In genomic region chr5:124244885-124245284, GRCm38 (mm10) we compare ENCODE assay signal across 22 mouse cellular contexts. TPM values are rescaled to one million over a fixed set of nuclear protein-coding genes. Genes with fewer than 3 reads are reported as not detected.
A peak's percentile ranks its signal among the peaks of the same experiment; 100 is the strongest.
DNase-seq lines count a peak whose midpoint lies in the region.
"Had no signal": no experiment of that assay in that cellular context is flagged by ENCODE, and none has a peak within 500 bp of the region (broad histone marks: within the 10 kb centered on the region; RNA-seq: fewer than 3 reads in every experiment).

No protein-coding gene starts in this region.

- H3K9me3 ChIP-seq in heart, embryonic 10.5 days = no peaks in the 10 kb centered on the region
- H3K9me3 ChIP-seq: embryonic facial prominence, embryonic 13.5 days; embryonic facial prominence, embryonic 15.5 days; forebrain, embryonic 10.5 days; forebrain, embryonic 12.5 days had no signal

- peak overlapping the region; percentile 53 for H3K27ac ChIP-seq in heart, embryonic 10.5 days
- peak overlapping the region; percentile 14 for H3K27ac ChIP-seq in brown adipose tissue, adult 24 weeks (replicated peaks; ENCODE audit: low read depth, low read length)
- H3K27ac ChIP-seq: embryonic facial prominence, embryonic 13.5 days; embryonic facial prominence, embryonic 15.5 days; forebrain, embryonic 10.5 days; forebrain, embryonic 12.5 days had no signal

- WGBS in heart, embryonic 10.5 days = 85% methylated on average over 7 of the region's 7 CpGs

- H3K36me3 ChIP-seq in heart, embryonic 10.5 days = peaks cover 36% of the 10 kb centered on the region
- H3K36me3 ChIP-seq: forebrain, embryonic 12.5 days had no signal

- H3K27me3 ChIP-seq in heart, embryonic 10.5 days (ENCODE audit: insufficient read depth, poor library complexity, severe bottlenecking) = no peaks in the 10 kb centered on the region
- H3K27me3 ChIP-seq: embryonic facial prominence, embryonic 13.5 days; embryonic facial prominence, embryonic 15.5 days had no signal

- intact Hi-C loops in heart, postnatal 36 days (cut with DNase I) = loop anchor here (5.0 kb wide), 1 partner anchor 38 kb away; no protein-coding TSS in a partner anchor
- intact Hi-C loops in heart, postnatal 10 days (cut with DNase I) = no loop called here

- H3K4me1 ChIP-seq in heart, embryonic 10.5 days = peaks cover 66% of the 10 kb centered on the region
- peaks cover 28% of the 10 kb centered on the region for H3K4me1 ChIP-seq in brown adipose tissue, adult 24 weeks (ENCODE audit: control insufficient read depth, insufficient read depth, insufficient read length, low read length)

- no peak overlapping the region for H3K4me3 ChIP-seq in heart, embryonic 10.5 days
- H3K4me3 ChIP-seq in brown adipose tissue, adult 24 weeks (ENCODE audit: insufficient read depth, low read depth, low read length) = no peak overlapping the region
- H3K4me3 ChIP-seq: embryonic facial prominence, embryonic 13.5 days; embryonic facial prominence, embryonic 15.5 days; erythroblast, embryonic 14.5 days; forebrain, embryonic 10.5 days; forebrain, embryonic 12.5 days had no signal

- DNase-seq in adrenal gland, postnatal 14 days = peak; percentile 44
- DNase-seq in adrenal gland, postnatal 4 days (ENCODE audit: low spot score in 2 of 2) = no peak
- peak; percentile 90 for DNase-seq in heart, adult 11 months
- no peak for DNase-seq in heart, postnatal 36 days
- DNase-seq in heart, embryonic 10.5 days (ENCODE audit: low spot score) = no peak
- DNase-seq in heart, postnatal 10 days = no peak
- DNase-seq in layer of hippocampus, postnatal 36 days = no peak
- DNase-seq: adrenal gland, adult 8-10 months; adrenal gland, postnatal 25 days; cerebellum, adult 11 months; cerebellum, adult 18-20 months; cerebellum, adult 8-10 months; cerebellum, adult 9-11 months; cerebellum, postnatal 14 days; cerebellum, postnatal 36 days; embryo, embryonic 11 days had no signal

RNA-seq across cellular contexts. Expression of gene Pitpnm2, which starts 4.7 kb away (rescaled TPM):
- total RNA-seq in adrenal gland, postnatal 14 days (2021) = 48.8 and 51.8 TPM in 2 replicates
- total RNA-seq in adrenal gland, postnatal 4 days (2021) = 10 to 100 TPM; 51.2 to 56.3 TPM
- 10 to 100 TPM; 43.9 to 45.5 TPM for total RNA-seq in heart, postnatal 36 days (2021)
- 4.8 and 6.1 TPM in 2 replicates for polyA plus RNA-seq in heart, embryonic 10.5 days (2016; fragmentation: Nextera tagmentation; extraction: Ambion mirVana)
- total RNA-seq in heart, postnatal 10 days (2021) = 10 to 100 TPM; 54.2 to 58.3 TPM
- 20.3 and 21.8 TPM in 2 replicates for polyA plus RNA-seq in brown adipose tissue, adult 24 weeks (2012; ENCODE audit: insufficient read depth, insufficient read length, missing spikeins)
- 100 to 1,000 TPM; 281 to 377 TPM for total RNA-seq in layer of hippocampus, postnatal 36 days (2021)

Comparison
In these comparisons a context has a peak if more than half of its experiments do, and no peak if none do; other contexts are left out.
1. DNase-seq: peak in adrenal gland, postnatal 14 days (single experiment) and heart, adult 11 months (single experiment); none in adrenal gland, postnatal 4 days (0 of 2), heart, postnatal 36 days (0 of 2), heart, embryonic 10.5 days (single experiment), heart, postnatal 10 days (0 of 2) and layer of hippocampus, postnatal 36 days (0 of 2).